Mouse (Mus musculus) cerebellum, adult 8-10 months (tissue): ENCODE results near the gene Htr2a.

Experiments used
- DNase-seq: peaks from one replicate; pipeline ENCODE4 v3.0.0; 2022

Gene Htr2a

DNA sequence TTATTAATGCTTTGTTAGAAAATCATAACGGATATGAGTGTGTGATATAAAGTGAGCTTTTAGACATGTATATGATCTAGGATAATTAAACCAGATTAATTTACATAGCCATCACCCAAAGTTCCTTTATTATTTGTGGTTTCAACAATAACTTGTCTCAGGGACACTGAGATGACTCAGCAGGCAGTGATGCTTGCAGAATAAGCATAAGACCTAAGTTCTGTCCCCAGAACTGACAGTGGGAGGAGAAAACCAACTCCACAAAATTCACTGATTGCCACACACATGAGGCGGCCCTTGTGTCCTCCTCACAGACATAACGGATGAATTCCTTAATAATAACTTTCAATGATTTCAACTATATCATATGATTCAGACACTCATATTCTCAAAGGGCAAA, 58.6 kb downstream of the Htr2a start:
- no peak for DNase-seq

DNA sequence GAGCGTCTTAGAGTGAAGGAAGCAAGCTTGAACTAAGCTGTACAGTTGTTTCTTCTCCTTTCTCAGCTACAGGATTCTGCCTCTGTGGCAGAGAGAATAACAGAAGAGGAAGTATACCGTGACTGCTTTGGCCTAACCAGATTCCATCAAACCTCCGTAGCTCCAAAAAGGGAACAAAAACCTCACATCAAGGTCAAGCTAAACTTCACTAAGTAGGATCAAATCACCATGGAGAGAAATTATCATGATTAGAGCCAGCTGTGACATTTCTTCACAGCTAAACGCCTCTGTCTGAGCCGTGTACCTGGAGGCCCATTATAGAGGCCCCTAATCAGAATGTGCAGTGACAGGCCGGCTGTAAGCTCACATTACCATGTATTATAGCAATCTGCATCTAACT, 63.3 kb downstream of the Htr2a start:
- DNase-seq, result no peak

DNA sequence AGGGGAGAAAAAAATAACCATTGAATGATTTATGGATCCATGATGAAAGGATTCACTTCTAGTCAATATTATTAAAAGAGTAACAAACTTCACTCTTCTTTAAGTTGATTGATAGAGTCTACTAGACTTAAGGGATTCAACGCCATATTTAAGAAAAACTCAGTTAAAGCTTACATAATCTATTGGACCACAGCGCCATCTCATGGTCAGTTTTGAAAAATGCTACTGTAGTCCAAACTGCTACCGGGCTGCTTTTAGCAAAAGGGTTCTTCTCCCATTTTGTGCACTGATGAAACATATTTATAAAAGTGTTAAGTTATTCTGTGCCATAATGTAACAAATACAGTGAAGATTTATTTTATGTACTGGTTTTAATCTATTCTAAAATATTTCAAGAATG, 68.4 kb downstream of the Htr2a start:
- no peak for DNase-seq

DNA sequence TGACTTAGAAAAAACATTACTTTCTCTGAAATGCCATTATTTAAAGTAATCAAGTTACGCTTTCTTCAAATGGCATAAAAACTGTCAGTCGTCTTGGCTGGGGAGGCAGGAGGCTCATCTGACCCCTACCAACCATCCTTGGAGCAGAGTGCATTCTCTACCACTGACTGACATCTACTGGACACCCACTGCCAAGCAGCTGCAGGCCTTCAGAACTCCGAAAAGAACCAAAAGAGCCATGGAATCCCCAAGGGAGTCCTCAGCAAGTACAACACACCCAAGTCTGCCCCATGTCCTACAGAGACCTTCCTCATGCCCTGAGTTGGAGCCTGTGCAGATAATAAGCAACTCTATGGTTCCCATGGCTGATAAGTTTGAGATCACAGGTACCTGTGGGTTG, 82.9 kb downstream of the Htr2a start:
- no peak for DNase-seq

DNA sequence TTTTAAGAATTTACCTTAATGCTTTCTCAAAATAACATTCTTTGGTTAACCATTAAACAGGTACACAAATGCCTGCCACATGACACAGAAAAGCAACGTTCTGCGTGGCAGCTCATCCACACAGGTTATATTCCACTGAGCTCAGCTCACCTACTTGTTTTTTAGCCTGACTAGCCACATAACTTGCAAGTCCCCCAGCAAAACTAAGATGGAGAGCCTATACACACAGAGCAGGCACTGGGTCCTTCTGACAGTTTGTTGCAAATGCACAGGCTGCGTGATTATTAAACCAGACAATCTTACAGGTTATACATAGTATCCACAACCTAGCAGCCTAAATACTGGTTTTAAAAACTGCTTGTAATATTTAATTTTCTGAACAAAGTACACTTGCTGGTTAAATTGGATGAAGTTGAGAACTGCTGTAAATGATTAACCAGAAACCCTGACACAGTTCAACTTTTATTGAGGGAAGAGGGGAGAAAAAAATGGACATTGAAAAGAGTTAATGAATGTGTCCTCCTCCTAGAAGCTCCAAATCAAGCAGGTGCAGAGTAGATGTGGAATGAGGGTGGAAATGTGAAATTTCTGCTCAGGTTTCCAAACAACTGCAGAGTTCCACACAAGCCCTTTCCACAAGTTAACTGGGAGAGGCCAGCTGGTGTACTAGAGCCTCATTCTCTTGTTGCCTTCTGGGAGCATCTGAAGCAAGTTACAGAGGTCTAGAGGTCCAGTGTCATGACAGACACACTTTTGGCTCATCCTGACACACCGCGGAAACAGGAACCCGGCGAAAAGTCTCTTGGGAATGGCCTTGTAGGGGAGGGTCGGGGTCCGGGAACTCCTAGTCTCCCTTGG, 90.8 kb downstream of the Htr2a start:
- DNase-seq, result no peak

DNA sequence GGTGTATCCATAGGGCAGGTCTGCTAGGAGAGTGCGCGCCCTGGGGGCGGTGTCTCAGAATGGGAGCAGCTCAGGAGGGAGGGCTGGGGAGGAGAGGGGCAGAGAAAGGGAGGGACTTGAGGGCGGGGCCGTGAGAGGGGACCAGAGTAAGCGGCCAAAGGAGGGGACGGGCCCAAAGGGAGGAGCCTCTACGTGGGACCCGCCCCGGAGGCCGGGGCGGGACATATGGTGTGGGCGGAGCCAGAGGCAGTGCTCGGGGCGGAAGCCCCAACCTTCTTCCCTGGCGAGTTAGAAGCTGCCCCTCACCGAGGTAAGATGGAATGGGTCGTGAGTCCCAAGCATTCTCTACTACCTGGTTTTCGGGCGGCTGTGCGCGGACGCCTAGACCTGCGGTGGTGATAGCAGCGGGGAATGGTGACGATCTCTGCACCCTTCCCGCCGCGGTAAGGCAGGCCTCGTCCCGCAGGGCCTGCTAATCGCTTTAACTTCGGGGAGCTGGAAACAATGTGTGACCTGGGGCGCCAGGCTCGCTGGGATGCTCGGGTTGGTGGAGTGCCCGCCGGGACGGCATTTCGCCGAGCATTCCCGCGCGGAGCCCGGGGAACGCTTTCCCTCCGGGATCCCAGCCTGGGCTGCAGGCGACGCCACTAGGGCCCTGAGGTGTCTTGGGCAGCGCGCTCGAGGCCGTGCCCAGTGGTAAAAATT, 91.6 kb downstream of the Htr2a start, which contains the start of gene Esd:
Esd (plus strand) TSS at position 219 of the 705 bp plus-strand sequence.
- DNase-seq, result peak; percentile 88

DNA sequence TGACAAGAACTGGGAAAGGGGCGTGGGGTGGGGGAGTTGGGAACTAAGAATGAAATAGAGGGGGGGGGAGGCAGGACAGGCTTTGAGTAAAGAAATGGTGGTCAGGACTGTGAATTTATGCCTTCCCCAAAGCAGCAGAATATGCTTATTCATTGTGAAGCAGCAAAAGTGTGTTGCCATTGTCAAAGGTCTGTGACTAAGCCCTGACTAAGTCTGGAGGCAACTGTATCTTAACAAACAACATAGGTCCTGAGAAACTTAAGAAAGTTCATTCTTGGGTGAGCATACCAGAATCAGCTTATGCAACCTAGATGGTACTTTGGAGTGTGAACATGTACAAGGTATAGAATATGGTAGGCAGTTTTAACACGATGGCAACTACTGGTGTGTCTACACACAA, 92.8 kb downstream of the Htr2a start:
- no peak for DNase-seq

DNA sequence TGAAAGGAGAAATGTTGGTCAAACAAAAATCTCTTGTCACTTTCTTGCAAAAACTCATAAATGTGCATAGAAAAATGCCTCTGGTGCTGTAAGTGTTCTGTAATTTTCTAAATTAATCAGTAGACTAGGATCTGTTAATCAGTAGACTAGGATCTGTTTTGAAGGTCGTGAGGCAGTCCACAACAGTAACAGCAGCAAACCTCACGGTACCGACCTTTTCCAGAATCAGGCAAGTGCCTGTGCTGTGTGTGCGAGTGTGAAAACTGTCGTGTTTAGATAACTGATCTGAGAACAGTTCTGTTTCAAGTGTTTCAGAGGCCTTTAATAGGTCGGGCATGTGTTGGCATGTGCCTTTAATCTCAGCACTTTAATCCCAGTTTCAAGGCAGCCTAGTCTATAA, 94.8 kb downstream of the Htr2a start:
- DNase-seq, result no peak

DNA sequence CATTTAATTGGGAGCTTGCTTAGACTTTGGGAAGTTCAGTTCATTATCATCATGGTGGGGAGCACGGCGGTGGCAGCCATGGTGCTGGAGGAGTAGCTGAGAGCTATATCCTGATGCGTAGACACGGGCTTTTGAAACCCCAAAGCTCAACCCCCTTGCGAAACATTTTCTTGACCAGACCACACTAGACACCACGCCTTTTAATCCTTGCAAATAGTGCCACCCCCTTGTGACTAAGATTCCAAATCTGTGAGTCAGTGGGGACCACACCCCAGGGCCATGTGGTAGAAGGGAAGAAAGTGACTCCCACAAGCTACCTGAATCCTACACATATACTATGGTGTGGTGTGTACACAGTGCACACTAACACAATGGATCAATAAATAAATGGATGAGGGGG, 96.2 kb downstream of the Htr2a start:
- no peak for DNase-seq
